Mouse (Mus musculus): ENCODE data around the gene Rccd1. TPM values are rescaled to one million over a fixed set of nuclear protein-coding genes. Genes with fewer than 3 reads are reported as not detected.

Rccd1 gene
- polyA plus RNA-seq, 1 experiment from 2014 or later, result 3.2 TPM

DNA sequence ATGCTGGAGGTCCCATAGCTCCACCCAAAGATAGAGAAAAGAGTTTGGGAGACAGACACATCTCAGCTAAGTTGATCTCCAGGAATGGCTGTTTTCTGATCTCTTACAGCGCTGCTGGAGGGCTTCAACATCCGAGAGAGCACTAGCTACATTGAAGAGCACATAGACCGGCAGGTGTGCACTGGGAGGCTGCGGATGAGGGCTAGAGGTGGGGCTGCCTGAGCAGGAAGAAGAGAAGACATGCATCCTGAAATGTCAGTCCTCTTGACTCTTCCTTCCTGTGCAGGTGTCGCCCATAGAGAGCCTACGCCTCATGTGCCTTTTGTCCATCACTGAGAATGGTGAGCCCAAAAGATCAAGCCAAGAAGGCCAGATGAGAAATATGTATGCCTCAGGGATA lies 38.5 kb downstream of the Rccd1 start:
- Histone ChIP-seq H3K36me3 (ENCODE audit: control insufficient read depth, insufficient read depth) (peaks cover 51% of the 10 kb centered on the region), H3K27me3 (replicated peaks; ENCODE audit: control insufficient read depth, insufficient read depth, low read length) (no peaks in the 10 kb centered on the region), H3K4me2 (replicated peaks; ENCODE audit: low read depth) (no peak overlapping the region), H3K27ac (ENCODE audit: low read depth, low read length) (no peak overlapping the region; the same call in 1 of the 2 replicates), H3K9ac (ENCODE audit: low read depth, low read length) (no peak overlapping the region), H3K4me1 (replicated peaks; ENCODE audit: control insufficient read depth, insufficient read depth, low read length) (no peaks in the 10 kb centered on the region), H3K4me3 (ENCODE audit: low read depth, low read length) (no peak overlapping the region), H3K9me3 (ENCODE audit: control insufficient read depth) (no peaks in the 10 kb centered on the region)
- TF ChIP-seq CTCF (IDR thresholded peaks at IDR 0.05; ENCODE audit: low read depth), result no peak
- WGBS, result 93% methylated on average over 6 of the region's 6 CpGs
- no peak for ATAC-seq

DNA sequence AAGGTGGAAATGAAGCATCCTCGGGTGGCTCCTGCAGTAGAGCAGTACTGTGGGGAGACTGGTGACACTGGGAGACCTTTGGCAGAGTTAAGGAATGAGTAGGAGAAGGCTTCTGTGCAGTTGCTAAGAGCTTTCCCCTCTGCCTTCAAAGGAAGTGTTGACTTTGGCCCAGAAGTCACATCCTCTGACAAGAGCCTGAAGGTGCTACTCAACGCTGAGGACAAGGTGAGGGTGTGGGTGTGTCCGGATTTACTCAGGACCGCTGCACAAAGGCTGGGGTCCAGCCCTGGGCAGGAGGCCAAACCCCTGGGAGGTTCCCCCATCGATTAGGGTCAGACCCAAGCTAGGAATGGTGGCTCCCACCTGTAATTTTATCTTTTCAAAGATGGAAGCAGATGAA lies 39.9 kb downstream of the Rccd1 start:
- Histone ChIP-seq H3K36me3 (ENCODE audit: control insufficient read depth, insufficient read depth) (peaks cover 52% of the 10 kb centered on the region), H3K4me2 (replicated peaks; ENCODE audit: low read depth) (no peak overlapping the region), H3K9ac (ENCODE audit: low read depth, low read length) (no peak overlapping the region), H3K27ac (ENCODE audit: low read depth, low read length) (peak overlapping the region; percentile 62), H3K9me3 (ENCODE audit: control insufficient read depth) (no peaks in the 10 kb centered on the region), H3K27me3 (replicated peaks; ENCODE audit: control insufficient read depth, insufficient read depth, low read length) (no peaks in the 10 kb centered on the region), H3K4me1 (replicated peaks; ENCODE audit: control insufficient read depth, insufficient read depth, low read length) (no peaks in the 10 kb centered on the region), H3K4me3 (ENCODE audit: low read depth, low read length) (no peak overlapping the region)
- 0 out of 2 replicates have a peak, but pooled peaks have one; percentile 22 for ATAC-seq
- WGBS, result 80% methylated on average over 5 of the region's 5 CpGs
- no peak for TF ChIP-seq CTCF (IDR thresholded peaks at IDR 0.05; ENCODE audit: low read depth)

DNA sequence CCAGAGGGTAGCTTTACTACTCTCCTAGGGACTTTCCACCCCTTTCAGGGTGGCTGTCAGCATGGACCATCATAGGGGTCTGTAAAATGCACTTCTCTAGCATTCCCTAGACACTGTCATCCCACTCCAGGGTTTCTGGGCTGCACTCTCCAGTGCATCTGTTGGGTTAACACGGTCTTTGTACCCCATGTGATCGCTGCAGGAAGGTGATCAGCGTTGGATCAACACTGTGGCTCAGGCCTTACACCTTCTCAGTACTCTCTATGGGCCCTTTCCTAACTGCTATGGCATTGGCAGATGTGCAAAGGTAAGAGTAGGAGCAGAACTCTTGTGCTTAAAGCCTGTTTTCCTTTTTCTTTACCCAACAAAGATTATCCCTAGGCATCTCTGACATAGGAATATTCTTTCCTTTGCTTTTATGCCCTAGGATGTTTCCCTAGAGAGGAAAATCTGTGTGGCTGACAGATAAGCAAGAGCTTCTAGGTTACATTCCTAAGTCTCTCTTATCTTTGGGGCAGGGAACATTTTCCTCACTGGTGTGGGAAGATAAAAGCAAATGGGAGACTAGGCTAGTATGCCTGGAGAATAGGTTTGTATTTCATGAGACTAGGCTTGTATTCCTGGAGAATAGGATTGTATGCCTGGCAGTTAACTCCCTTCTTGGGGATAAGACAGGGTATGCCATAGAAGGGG lies 40.9 kb downstream of the Rccd1 start:
- peaks cover 62% of the 10 kb centered on the region for H3K36me3 ChIP-seq (ENCODE audit: control insufficient read depth, insufficient read depth)
- TF ChIP-seq CTCF (IDR thresholded peaks at IDR 0.05; ENCODE audit: low read depth), result no peak
- no peak overlapping the region for H3K4me2 ChIP-seq (replicated peaks; ENCODE audit: low read depth)
- 48% methylated on average over 3 of the region's 3 CpGs for WGBS
- no peaks in the 10 kb centered on the region for H3K27me3 ChIP-seq (replicated peaks; ENCODE audit: control insufficient read depth, insufficient read depth, low read length)
- H3K4me1 ChIP-seq (replicated peaks; ENCODE audit: control insufficient read depth, insufficient read depth, low read length), result no peaks in the 10 kb centered on the region
- no peaks in the 10 kb centered on the region for H3K9me3 ChIP-seq (ENCODE audit: control insufficient read depth)
- H3K27ac ChIP-seq (ENCODE audit: low read depth, low read length), result peak overlapping the region; percentile 55
- peak; percentile 49; the same call in 1 of the 2 replicates for ATAC-seq
- H3K9ac ChIP-seq (ENCODE audit: low read depth, low read length), result no peak overlapping the region
- H3K4me3 ChIP-seq (ENCODE audit: low read depth, low read length), result no peak overlapping the region

DNA sequence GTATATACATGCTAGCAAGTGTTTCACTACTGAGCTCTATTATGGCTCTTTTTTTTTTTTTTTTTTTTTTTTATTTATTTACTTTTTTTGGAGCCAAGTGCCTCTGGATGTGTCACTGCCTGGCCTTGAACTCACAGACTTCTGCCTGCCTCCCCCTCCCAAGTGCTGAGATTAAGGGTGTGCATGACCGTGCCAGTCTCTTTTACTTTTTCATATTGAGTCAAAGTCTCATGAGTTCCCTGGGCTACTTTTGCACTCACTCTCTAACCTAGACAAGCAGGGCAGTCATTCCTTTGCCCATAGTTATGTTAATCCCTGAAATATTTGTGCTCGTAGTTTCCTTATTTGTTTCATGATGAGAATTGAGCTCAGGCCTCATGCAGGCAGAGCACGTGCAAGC lies 42.6 kb downstream of the Rccd1 start:
- no peaks in the 10 kb centered on the region for H3K4me1 ChIP-seq (replicated peaks; ENCODE audit: control insufficient read depth, insufficient read depth, low read length)
- TF ChIP-seq CTCF (IDR thresholded peaks at IDR 0.05; ENCODE audit: low read depth), result no peak
- 77% methylated on average over 3 of the region's 3 CpGs for WGBS
- H3K4me2 ChIP-seq (replicated peaks; ENCODE audit: low read depth), result no peak overlapping the region
- H3K4me3 ChIP-seq (ENCODE audit: low read depth, low read length), result no peak overlapping the region
- H3K27me3 ChIP-seq (replicated peaks; ENCODE audit: control insufficient read depth, insufficient read depth, low read length), result no peaks in the 10 kb centered on the region
- no peaks in the 10 kb centered on the region for H3K9me3 ChIP-seq (ENCODE audit: control insufficient read depth)
- peaks cover 50% of the 10 kb centered on the region for H3K36me3 ChIP-seq (ENCODE audit: control insufficient read depth, insufficient read depth)
- no peak for ATAC-seq
- H3K27ac ChIP-seq (ENCODE audit: low read depth, low read length), result no peak overlapping the region
- H3K9ac ChIP-seq (ENCODE audit: low read depth, low read length), result no peak overlapping the region

DNA sequence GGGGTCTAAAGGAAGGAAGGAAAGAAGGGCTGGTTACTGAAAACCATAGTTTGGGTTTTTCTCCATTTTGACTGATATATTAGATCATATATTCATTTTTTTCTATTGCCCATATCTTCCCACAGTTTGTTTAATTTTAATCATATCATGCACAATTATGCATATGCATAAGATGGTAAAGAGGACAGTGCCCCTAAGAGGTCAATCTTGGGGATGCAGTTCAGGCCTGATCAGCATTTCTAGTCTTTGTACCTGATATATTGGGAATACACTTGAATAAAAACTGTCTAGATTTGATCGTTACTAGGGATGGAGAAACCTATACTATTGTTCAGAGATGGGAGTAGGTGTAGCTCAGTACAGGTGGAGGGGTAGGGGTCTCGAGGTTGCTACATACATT lies 43.3 kb downstream of the Rccd1 start:
- Histone ChIP-seq H3K27me3 (replicated peaks; ENCODE audit: control insufficient read depth, insufficient read depth, low read length) (no peaks in the 10 kb centered on the region), H3K4me2 (replicated peaks; ENCODE audit: low read depth) (no peak overlapping the region), H3K27ac (ENCODE audit: low read depth, low read length) (no peak overlapping the region), H3K9me3 (ENCODE audit: control insufficient read depth) (no peaks in the 10 kb centered on the region), H3K4me3 (ENCODE audit: low read depth, low read length) (no peak overlapping the region), H3K36me3 (ENCODE audit: control insufficient read depth, insufficient read depth) (peaks cover 52% of the 10 kb centered on the region), H3K9ac (ENCODE audit: low read depth, low read length) (no peak overlapping the region), H3K4me1 (replicated peaks; ENCODE audit: control insufficient read depth, insufficient read depth, low read length) (no peaks in the 10 kb centered on the region)
- no peak for ATAC-seq
- WGBS, result 93% methylated on average over 2 of the region's 2 CpGs
- peak; percentile 50 for TF ChIP-seq CTCF (IDR thresholded peaks at IDR 0.05; ENCODE audit: low read depth)

DNA sequence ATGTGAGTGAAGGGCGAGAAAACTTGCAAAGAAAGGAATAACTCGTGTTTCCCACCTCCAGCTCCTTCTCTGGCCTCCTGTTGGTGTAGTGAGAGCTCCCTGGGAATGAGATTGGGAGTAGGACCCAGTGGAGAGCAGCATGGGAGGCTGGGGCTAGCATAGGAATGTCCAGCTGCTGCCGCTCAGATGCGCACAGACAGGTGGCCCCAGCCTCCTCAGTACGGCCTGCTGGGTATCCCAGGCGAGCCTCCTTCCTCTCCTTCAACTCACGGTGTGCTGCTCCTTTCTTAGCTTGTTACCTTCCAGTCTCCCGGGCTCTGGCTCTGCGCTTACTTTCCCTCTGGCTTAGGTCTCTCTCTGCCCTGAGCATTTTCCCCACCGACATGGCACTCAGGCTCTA lies 44.2 kb downstream of the Rccd1 start:
- 87% methylated on average over 10 of the region's 10 CpGs for WGBS
- no peak for TF ChIP-seq CTCF (IDR thresholded peaks at IDR 0.05; ENCODE audit: low read depth)
- Histone ChIP-seq H3K9me3 (ENCODE audit: control insufficient read depth) (no peaks in the 10 kb centered on the region), H3K4me2 (replicated peaks; ENCODE audit: low read depth) (no peak overlapping the region), H3K27me3 (replicated peaks; ENCODE audit: control insufficient read depth, insufficient read depth, low read length) (no peaks in the 10 kb centered on the region), H3K36me3 (ENCODE audit: control insufficient read depth, insufficient read depth) (peaks cover 49% of the 10 kb centered on the region), H3K4me1 (replicated peaks; ENCODE audit: control insufficient read depth, insufficient read depth, low read length) (no peaks in the 10 kb centered on the region), H3K4me3 (ENCODE audit: low read depth, low read length) (no peak overlapping the region), H3K9ac (ENCODE audit: low read depth, low read length) (no peak overlapping the region), H3K27ac (ENCODE audit: low read depth, low read length) (no peak overlapping the region)
- ATAC-seq, result no peak

Measured in intestine, postnatal 0 days (tissue).